ENCODE assay signal across 23 mouse cellular contexts in genomic region chr4:117806992-117807391, GRCm38 (mm10). TPM values are rescaled to one million over a fixed set of nuclear protein-coding genes. Genes with fewer than 3 reads are reported as not detected.
DNase-seq lines count a peak whose midpoint lies in the region; ATAC-seq lines count a peak whose summit lies in the region.
"Had no signal": no experiment of that assay in that cellular context is flagged by ENCODE, and none has a peak within 500 bp of the region (broad histone marks: within the 10 kb centered on the region; RNA-seq: fewer than 3 reads in every experiment).

No protein-coding gene starts in this region.

- H3K4me3 ChIP-seq in heart, embryonic 12.5 days, result no peak overlapping the region
- H3K4me3 ChIP-seq in heart, embryonic 10.5 days, result no peak overlapping the region
- no peak overlapping the region for H3K4me3 ChIP-seq in liver, embryonic 12.5 days
- H3K4me3 ChIP-seq: embryonic facial prominence, embryonic 10.5 days; heart, embryonic 15.5 days; layer of hippocampus, adult 2 months; neural tube, embryonic 12.5 days had no signal

- H3K27me3 ChIP-seq in heart, embryonic 12.5 days (replicated peaks), result no peaks in the 10 kb centered on the region
- H3K27me3 ChIP-seq in heart, embryonic 10.5 days (ENCODE audit: insufficient read depth, poor library complexity, severe bottlenecking), result no peaks in the 10 kb centered on the region
- peaks cover 17% of the 10 kb centered on the region for H3K27me3 ChIP-seq in liver, embryonic 12.5 days (replicated peaks)
- H3K27me3 ChIP-seq: heart, embryonic 15.5 days; neural tube, embryonic 12.5 days had no signal

- ATAC-seq in heart, embryonic 12.5 days (ENCODE audit: insufficient number of reproducible peaks, low FRiP score), result 0 out of 2 replicates have a peak, but pooled peaks have one; percentile 66
- peak; percentile 85 for ATAC-seq in liver, embryonic 12.5 days

- DNase-seq in heart, embryonic 10.5 days (ENCODE audit: low spot score), result no peak
- DNase-seq in adrenal gland, postnatal 25 days, result peak; percentile 5
- peak; percentile 65 for DNase-seq in lung, postnatal 36 days
- DNase-seq in urinary bladder, adult 18-20 months (ENCODE audit: low spot score in 2 of 2), result no peak
- no peak for DNase-seq in cerebellum, adult 18-20 months
- no peak for DNase-seq in B cell, adult 2 months
- DNase-seq: cerebellum, postnatal 10 days; gastrocnemius, postnatal 36 days; kidney, adult 9 months; lung, embryonic 14.5 days; midbrain, embryonic 14.5 days; retina, postnatal 1 day; thymus, postnatal 14 days had no signal

- H3K4me2 ChIP-seq in heart, embryonic 12.5 days, result no peak overlapping the region
- peak overlapping the region; percentile 38 for H3K4me2 ChIP-seq in liver, embryonic 12.5 days
- H3K4me2 ChIP-seq: heart, embryonic 15.5 days; hindbrain, embryonic 14.5 days; lung, embryonic 14.5 days; neural tube, embryonic 12.5 days had no signal

- no peaks in the 10 kb centered on the region for H3K36me3 ChIP-seq in heart, embryonic 12.5 days
- no peaks in the 10 kb centered on the region for H3K36me3 ChIP-seq in heart, embryonic 10.5 days
- H3K36me3 ChIP-seq in liver, embryonic 12.5 days, result no peaks in the 10 kb centered on the region
- H3K36me3 ChIP-seq: embryonic facial prominence, embryonic 10.5 days; heart, embryonic 15.5 days; neural tube, embryonic 12.5 days had no signal

- WGBS in heart, embryonic 12.5 days, result 51% methylated on average over 5 of the region's 5 CpGs
- 67% methylated on average over 5 of the region's 5 CpGs for WGBS in heart, embryonic 10.5 days
- WGBS in liver, embryonic 12.5 days (ENCODE audit: insufficient replicate concordance), result 21% methylated on average over 5 of the region's 5 CpGs

- no peak overlapping the region for H3K9ac ChIP-seq in heart, embryonic 12.5 days
- no peak overlapping the region for H3K9ac ChIP-seq in liver, embryonic 12.5 days
- H3K9ac ChIP-seq: heart, embryonic 15.5 days; hindbrain, embryonic 14.5 days; lung, embryonic 14.5 days; neural tube, embryonic 12.5 days had no signal

- H3K9me3 ChIP-seq in heart, embryonic 12.5 days (replicated peaks), result no peaks in the 10 kb centered on the region
- no peaks in the 10 kb centered on the region for H3K9me3 ChIP-seq in heart, embryonic 10.5 days
- H3K9me3 ChIP-seq in liver, embryonic 12.5 days (replicated peaks), result no peaks in the 10 kb centered on the region
- H3K9me3 ChIP-seq: embryonic facial prominence, embryonic 10.5 days; heart, embryonic 15.5 days; neural tube, embryonic 12.5 days had no signal

- no peaks in the 10 kb centered on the region for H3K4me1 ChIP-seq in heart, embryonic 12.5 days (replicated peaks)
- H3K4me1 ChIP-seq in heart, embryonic 10.5 days, result 0 out of 2 replicates have a peak, but pooled peaks cover 7% of the 10 kb centered on the region
- peaks cover 27% of the 10 kb centered on the region for H3K4me1 ChIP-seq in liver, embryonic 12.5 days
- H3K4me1 ChIP-seq: embryonic facial prominence, embryonic 10.5 days; heart, embryonic 15.5 days; neural tube, embryonic 12.5 days had no signal

- no peak overlapping the region for H3K27ac ChIP-seq in heart, embryonic 12.5 days (ENCODE audit: poor library complexity, severe bottlenecking)
- no peak overlapping the region for H3K27ac ChIP-seq in heart, embryonic 10.5 days
- no peak overlapping the region for H3K27ac ChIP-seq in liver, embryonic 12.5 days
- H3K27ac ChIP-seq: embryonic facial prominence, embryonic 10.5 days; heart, embryonic 15.5 days; hindbrain, embryonic 14.5 days; layer of hippocampus, adult 2 months; neural tube, embryonic 12.5 days had no signal

RNA-seq across cellular contexts. Expression of gene Slc6a9, which starts 27.3 kb away (rescaled TPM):
- polyA plus RNA-seq in heart, embryonic 12.5 days (2016; fragmentation: Nextera tagmentation; extraction: Ambion mirVana), result 10.3 and 10.8 TPM in 2 replicates
- 12.5 and 12.8 TPM in 2 replicates for polyA plus RNA-seq in heart, embryonic 10.5 days (2016; fragmentation: Nextera tagmentation; extraction: Ambion mirVana)
- total RNA-seq in adrenal gland, postnatal 25 days (2021), result 17.2 and 18.3 TPM in 2 replicates
- polyA plus RNA-seq in liver, embryonic 12.5 days (2016; fragmentation: Nextera tagmentation; extraction: Ambion mirVana), result 52.8 and 57.8 TPM in 2 replicates

RNA-seq across cellular contexts. Expression of gene Klf17, which starts 41.5 kb away (rescaled TPM):
- polyA plus RNA-seq in heart, embryonic 12.5 days (2016; fragmentation: Nextera tagmentation; extraction: Ambion mirVana), result not detected in 2 replicates
- 0.05 TPM in 1 of 2 replicates, not detected in the other for polyA plus RNA-seq in heart, embryonic 10.5 days (2016; fragmentation: Nextera tagmentation; extraction: Ambion mirVana)
- not detected in 2 replicates for total RNA-seq in adrenal gland, postnatal 25 days (2021)
- polyA plus RNA-seq in liver, embryonic 12.5 days (2016; fragmentation: Nextera tagmentation; extraction: Ambion mirVana), result not detected in 2 replicates
- total RNA-seq: gastrocnemius, postnatal 36 days; layer of hippocampus, adult 2 months; left cerebral cortex, postnatal 10 days had no signal
- polyA plus RNA-seq: C2C12; embryonic facial prominence, embryonic 10.5 days; forebrain, embryonic 11.5 days; heart, embryonic 15.5 days; hindbrain, embryonic 14.5 days; lung, embryonic 14.5 days; midbrain, embryonic 14.5 days; neural tube, embryonic 12.5 days had no signal

Comparison
In these comparisons a context has a peak if more than half of its experiments do, and no peak if none do; other contexts are left out.
1. DNase-seq: peak in adrenal gland, postnatal 25 days (single experiment) and lung, postnatal 36 days (single experiment); none in heart, embryonic 10.5 days (single experiment), urinary bladder, adult 18-20 months (0 of 2), cerebellum, adult 18-20 months (0 of 2) and B cell, adult 2 months (0 of 2).